Mouse (Mus musculus) forebrain, embryonic 12.5 days (tissue): ENCODE measurements at regions not wholly inside any gene's neighbourhood (a gene's known extent, or its start where the extent isn't known, plus 50 kb on each side); places are given as distances from the start of the nearest gene placed in this dataset.

ENCODE experiments used
- ATAC-seq: fragments of 200-750 bp; cut with Nextera tagmentation; 2 replicates; pipeline ENCODE4 v1.8.0; 2017; ENCODE audit warnings: moderate TSS enrichment; ENCODE audit not compliant: low FRiP score
- H3K27ac ChIP-seq: fragments of 300-500 bp; sonication (generic); 2 replicates; pipeline ENCODE4 v1.5.1; 2016; ENCODE audit warnings: mild to moderate bottlenecking
- H3K27me3 ChIP-seq: fragments of 300-500 bp; sonication (generic); 2 replicates; pipeline ENCODE4 v1.6.1; 2016; ENCODE audit warnings: mild to moderate bottlenecking
- H3K36me3 ChIP-seq: fragments of 300-500 bp; sonication (generic); replicated peaks from 2 replicates; pipeline ENCODE4 v1.6.1; 2016; ENCODE audit warnings: mild to moderate bottlenecking
- H3K4me1 ChIP-seq: fragments of 300-500 bp; sonication (generic); 2 replicates; pipeline ENCODE4 v1.6.1; 2016
- H3K4me2 ChIP-seq: fragments of 300-500 bp; sonication (generic); 2 replicates; pipeline ENCODE4 v1.6.1; 2016; ENCODE audit warnings: mild to moderate bottlenecking, moderate library complexity
- H3K4me3 ChIP-seq: fragments of 300-500 bp; sonication (generic); replicated peaks from 2 replicates; pipeline ENCODE4 v1.5.1; 2016; ENCODE audit warnings: mild to moderate bottlenecking
- H3K9ac ChIP-seq: fragments of 300-500 bp; sonication (generic); 2 replicates; pipeline ENCODE4 v1.6.1; 2016; ENCODE audit warnings: mild to moderate bottlenecking
- H3K9me3 ChIP-seq: fragments of 300-500 bp; sonication (generic); 2 replicates; pipeline ENCODE4 v1.6.1; 2016
- WGBS: fragments of 180-500 bp; shearing (Covaris S2); methylation state at CpG from one replicate; pipeline ENCODE4 v1.1.7; 2016; 5-methylcytosine and 5-hydroxymethylcytosine counted together

DNA sequence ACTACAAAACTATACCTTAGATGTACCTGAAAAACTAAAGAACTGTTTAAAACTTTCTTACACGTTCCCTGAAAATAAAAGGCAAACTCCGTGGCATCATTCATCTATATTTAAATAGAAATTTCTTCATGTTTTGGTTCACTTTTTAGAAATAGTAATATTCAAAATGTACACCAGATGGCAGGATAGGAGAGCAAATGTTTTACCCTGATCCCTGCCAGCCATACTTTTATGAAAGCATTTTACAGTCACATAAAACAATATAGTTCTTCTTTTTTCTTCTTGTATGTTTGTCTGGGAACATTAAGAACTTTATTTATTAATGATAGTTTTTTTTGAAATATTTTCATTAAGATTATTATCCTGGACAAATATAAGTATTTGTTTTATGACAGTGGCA is 68.5 kb downstream of the 4921530L21Rik start:
- H3K36me3 ChIP-seq, result no peaks in the 10 kb centered on the region
- no peaks in the 10 kb centered on the region for H3K27me3 ChIP-seq
- WGBS, result 56% methylated on average over 2 of the region's 2 CpGs
- H3K4me1 ChIP-seq, result no peaks in the 10 kb centered on the region
- no peak for ATAC-seq
- no peak overlapping the region for H3K4me3 ChIP-seq
- no peak overlapping the region for H3K9ac ChIP-seq
- no peaks in the 10 kb centered on the region for H3K9me3 ChIP-seq
- no peak overlapping the region for H3K27ac ChIP-seq
- no peak overlapping the region for H3K4me2 ChIP-seq

DNA sequence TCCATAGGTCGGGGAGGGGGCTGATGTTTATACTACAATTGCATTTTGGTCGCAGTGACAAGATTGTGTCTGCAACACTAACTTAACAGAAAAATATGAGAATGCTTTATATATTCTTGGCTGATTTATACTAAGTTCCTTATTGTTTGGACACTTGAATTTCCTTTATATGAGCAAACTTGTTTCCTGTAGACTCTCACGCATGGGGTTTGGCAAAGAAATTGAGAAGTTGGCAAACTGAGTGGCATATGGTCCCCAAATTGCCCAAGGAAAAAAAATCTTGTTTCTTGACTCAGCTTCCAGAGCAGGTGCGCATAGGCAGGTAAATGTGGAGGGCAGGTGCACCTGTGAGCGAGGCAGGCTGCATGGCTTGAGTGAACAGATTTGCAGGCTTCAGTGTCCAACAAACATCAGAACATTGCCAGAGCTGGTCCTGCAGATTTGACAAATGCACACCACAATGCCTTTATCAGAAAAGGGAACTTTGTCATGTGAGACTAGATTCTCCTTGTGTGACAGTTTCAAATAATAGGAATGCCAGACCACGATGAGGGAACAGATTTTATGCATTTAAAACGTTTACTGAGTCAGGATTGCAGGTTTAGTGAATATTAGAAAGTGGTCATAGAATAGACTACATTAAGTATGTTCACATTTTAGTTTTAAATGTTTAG is 75.1 kb downstream of the 4921530L21Rik start:
- Histone ChIP-seq H3K4me1 (no peaks in the 10 kb centered on the region), H3K9ac (no peak overlapping the region), H3K4me2 (no peak overlapping the region), H3K27me3 (no peaks in the 10 kb centered on the region), H3K4me3 (no peak overlapping the region), H3K9me3 (no peaks in the 10 kb centered on the region), H3K36me3 (no peaks in the 10 kb centered on the region), H3K27ac (no peak overlapping the region)
- WGBS, result 76% methylated on average over 7 of the region's 7 CpGs
- no peak for ATAC-seq

DNA sequence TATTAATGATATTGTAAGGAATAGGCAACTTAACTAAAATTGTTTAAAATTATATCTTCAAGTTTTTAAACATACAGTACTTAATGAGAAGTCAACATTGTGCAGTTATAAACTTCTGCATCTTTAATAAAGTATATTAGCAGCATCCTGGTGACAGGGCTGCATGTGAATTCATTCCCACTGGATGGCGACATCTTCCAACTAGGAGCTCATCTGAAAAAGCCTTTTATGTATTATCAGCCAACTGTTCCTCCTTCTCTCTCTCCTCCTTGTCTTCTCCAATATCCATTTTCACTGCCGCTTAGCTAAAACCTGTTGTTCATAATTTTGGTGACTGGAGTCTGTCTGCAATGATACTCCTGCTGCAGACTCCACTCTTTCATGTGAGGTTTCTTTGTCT is 103.0 kb downstream of the 4921530L21Rik start:
- 0 out of 2 replicates have a peak, but pooled peaks have one; percentile 55 for ATAC-seq
- Histone ChIP-seq H3K27ac (no peak overlapping the region), H3K9me3 (no peaks in the 10 kb centered on the region), H3K4me1 (no peaks in the 10 kb centered on the region), H3K27me3 (no peaks in the 10 kb centered on the region), H3K9ac (no peak overlapping the region), H3K4me3 (no peak overlapping the region), H3K36me3 (no peaks in the 10 kb centered on the region), H3K4me2 (no peak overlapping the region)
- WGBS, result 76% methylated on average over 2 of the region's 2 CpGs

DNA sequence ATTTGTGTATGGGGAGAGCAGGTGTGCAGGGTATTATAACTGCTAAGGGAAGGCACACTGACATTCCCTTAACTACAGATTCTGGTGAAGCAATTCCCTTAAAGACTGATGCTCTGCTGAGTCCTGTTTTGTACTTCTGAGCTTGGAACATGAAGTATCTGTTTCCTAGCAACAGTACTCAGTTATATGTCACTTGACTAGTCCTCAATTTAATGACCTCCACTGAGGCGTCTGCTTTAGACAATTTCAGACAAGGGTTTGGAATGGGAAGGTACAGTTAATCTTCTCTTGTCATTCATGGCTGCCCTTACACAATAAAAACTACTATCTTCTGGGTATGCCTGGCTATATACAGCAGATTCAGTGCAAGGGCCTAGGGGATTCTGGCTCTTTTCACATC is 117.3 kb downstream of the 4921530L21Rik start:
- H3K9me3 ChIP-seq, result no peaks in the 10 kb centered on the region
- H3K36me3 ChIP-seq, result no peaks in the 10 kb centered on the region
- 60% methylated on average over 1 of the region's 1 CpGs for WGBS
- H3K4me3 ChIP-seq, result no peak overlapping the region
- no peak overlapping the region for H3K9ac ChIP-seq
- no peak overlapping the region for H3K4me2 ChIP-seq
- no peaks in the 10 kb centered on the region for H3K27me3 ChIP-seq
- H3K4me1 ChIP-seq, result no peaks in the 10 kb centered on the region
- ATAC-seq, result no peak
- no peak overlapping the region for H3K27ac ChIP-seq

DNA sequence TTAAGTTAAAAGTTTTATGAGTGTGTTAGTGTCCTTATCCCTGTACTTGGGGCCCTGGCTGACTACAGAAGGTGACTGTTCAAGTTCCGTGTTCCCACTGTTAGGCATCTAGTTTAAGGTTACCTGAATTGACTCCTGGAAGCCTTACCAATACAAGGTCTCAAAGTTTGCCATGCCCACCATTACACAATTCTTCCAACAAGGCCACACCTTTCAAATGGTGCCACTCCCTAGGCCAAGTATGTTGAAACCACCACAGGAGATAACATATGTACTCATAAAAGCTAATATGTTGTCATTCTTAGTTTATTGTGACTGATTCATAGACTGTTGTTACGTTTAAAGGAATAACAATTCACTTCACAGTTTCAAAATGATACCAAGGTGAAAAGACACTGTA is 140.6 kb downstream of the 4921530L21Rik start:
- Histone ChIP-seq H3K9me3 (no peaks in the 10 kb centered on the region), H3K27ac (no peak overlapping the region), H3K9ac (no peak overlapping the region), H3K4me3 (no peak overlapping the region), H3K4me1 (no peaks in the 10 kb centered on the region), H3K36me3 (no peaks in the 10 kb centered on the region), H3K27me3 (no peaks in the 10 kb centered on the region), H3K4me2 (no peak overlapping the region)
- WGBS, result 91% methylated on average over 2 of the region's 2 CpGs
- ATAC-seq, result no peak
